Mouse (Mus musculus) heart, postnatal 14 days (tissue): ENCODE results near the gene Myoz1. TPM values are rescaled to one million over a fixed set of nuclear protein-coding genes. Genes with fewer than 3 reads are reported as not detected.
"Not testable (repeated sequence)": the region's sequence is repeated elsewhere in the genome, so short reads cannot be mapped to it uniquely, and the experiment has no call there.

Experiments used
- DNase-seq, 2 experiments: peaks; one replicate each; pipeline ENCODE4 v3.0.0; 2021 to 2022
- intact Hi-C: fragments of 180-260 bp; cut with DNase I; formaldehyde crosslinking; loops from one replicate; pipeline ENCODE4 v1.15.1; 2025
- long read RNA-seq, 2 experiments: library from polyadenylated mRNA; stranded (forward); transcript quantifications; one replicate each; pipeline ENCODE4 v2.0.0; 2021
- total RNA-seq, 2 experiments: library from RNA; stranded (reverse); gene quantifications; 2 replicates each; pipeline ENCODE4 v1.2.3; 2021

The Myoz1 gene
- total RNA-seq, result 1 to 10 TPM in 1 of 2 experiments, under 1 TPM in 1; 0.88 to 1.7 TPM
- long read RNA-seq, experiment 1, partial matches to known transcripts, result 0 of 2 reads
- long read RNA-seq, experiment 1, other reads (novel, unspliced or antisense), result 0 of 2 reads
- long read RNA-seq, experiment 2, partial matches to known transcripts, result 2 of 5 reads
- long read RNA-seq, experiment 2, other reads (novel, unspliced or antisense), result 3 of 5 reads

DNA sequence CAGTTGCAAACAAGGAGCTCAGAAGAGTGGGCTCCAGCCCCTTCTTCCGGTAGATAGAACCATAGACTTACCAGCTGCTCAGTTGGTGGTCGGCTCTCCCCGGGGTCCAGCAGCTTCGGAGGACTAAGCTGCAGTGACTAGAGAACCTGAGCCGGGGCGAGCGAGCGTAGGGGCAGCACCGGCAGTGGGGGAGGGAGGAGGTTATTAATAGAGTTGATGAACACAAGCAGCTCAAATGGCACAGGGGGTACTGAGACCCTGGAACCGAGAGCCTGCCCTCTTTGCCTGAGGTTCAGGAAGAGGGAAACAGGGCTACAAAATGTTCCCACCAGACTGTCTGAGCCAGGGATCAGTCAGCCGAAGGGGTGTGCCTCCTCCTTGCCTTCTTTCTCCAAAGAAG is at the start of gene Myoz1:
Myoz1 (minus strand) TSS at position 180 of the 400 bp plus-strand sequence.
- no peak for DNase-seq
- intact Hi-C loops, result no loop called here

DNA sequence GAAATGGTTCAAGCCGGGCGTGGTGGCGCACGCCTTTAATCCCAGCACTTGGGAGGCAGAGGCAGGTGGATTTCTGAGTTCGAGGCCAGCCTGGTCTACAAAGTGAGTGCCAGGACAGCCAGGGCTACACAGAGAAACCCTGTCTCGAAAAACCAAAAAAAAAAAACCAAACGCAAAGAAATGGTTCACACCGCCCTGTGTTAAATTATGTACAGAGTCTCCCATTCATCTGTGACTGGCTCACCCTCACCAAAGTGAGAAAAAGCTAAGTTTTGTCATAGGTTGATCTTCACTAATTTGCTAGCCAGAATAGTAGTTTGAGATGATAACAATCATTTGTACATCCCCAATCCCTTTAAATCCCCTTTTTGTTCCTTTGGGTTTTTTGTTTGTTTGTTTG is 47.1 kb upstream of the Myoz1 start:
- DNase-seq, intact Hi-C loops: not testable (repeated sequence)

DNA sequence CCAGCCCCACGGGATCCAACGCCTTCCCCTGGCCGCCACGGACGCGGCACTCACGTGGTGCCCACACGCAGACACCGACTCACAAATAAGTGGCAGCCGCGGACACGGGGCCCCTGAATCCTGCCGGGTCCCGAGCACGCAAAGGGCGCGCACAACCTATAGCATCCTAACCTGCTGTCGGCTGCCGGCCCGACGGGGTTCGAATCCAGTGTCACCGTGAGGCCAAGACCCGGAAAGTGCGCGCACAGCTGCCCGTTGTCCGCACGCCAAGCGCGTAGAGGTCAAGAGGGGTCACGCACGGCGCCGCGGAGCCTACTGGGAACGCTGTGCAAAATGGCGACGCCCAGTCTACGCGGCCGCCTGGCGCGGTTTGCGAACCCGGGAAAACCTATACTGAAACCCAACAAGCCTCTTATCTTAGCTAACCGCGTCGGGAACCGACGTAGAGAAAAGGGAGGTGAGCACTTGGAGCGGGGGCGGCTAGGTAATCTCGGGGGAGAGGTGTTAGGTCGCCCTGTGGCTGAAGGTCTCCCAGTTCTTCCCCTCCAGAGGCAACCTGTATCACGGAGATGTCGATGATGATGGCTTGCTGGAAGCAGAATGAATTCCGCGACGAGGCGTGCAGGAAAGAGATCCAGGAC is 46.5 kb upstream of the Myoz1 start, which contains the start of gene Chchd1:
Chchd1 (plus strand) TSS at position 266 of the 641 bp plus-strand sequence.
- intact Hi-C loops, result no loop called here
- peak; percentile 92 to 96 for DNase-seq

DNA sequence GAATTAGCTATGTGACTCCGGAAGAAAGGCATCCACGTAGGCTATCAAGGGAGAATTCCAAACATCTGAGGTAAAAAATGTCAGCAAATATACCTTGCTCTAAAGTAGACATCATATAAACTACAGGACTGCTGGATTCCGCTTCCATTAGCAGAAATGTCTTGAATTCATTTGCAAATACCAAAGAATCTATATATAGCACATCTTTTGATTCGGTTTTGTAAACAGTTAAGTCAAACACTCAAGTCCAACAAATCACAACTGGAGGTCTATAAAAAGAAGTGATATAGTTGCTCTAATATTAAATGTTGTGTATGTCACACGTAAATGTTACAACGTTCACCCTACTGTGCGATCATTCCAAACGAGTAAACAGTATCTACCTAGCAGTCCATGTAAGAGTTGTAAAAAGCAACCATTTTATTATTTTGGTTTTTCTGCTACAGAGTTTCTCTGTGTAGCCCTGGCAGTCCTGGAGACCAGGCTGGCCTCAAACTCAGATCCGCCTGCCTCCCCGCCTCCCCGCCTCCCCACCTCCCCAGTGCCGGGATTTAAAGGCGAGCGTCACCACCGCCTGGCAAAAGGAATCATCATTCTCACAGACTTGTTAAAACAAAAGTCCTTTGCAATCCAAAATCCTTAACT is 45.9 kb upstream of the Myoz1 start:
- intact Hi-C loops, result no loop called here
- DNase-seq, result no peak

DNA sequence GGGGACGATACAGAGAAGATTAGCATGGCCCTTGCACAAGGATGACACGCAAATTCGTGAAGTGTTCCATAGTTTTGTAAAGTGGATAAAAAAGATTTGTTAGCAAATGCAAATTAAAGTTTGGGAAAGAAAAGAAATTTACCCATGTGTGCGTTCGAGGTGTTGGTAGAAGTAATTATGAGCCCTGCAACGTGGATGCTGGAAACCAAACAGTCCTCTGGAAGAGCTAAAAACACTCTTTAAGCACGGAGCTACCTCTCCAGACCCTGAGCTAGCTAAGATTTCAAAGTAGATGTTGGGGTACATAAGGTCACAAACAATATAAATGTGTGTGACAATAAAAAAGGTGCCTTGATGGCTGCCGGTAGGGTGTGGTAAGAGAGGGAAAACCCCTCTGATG is 45.2 kb upstream of the Myoz1 start:
- intact Hi-C loops, result no loop called here
- DNase-seq, result no peak

DNA sequence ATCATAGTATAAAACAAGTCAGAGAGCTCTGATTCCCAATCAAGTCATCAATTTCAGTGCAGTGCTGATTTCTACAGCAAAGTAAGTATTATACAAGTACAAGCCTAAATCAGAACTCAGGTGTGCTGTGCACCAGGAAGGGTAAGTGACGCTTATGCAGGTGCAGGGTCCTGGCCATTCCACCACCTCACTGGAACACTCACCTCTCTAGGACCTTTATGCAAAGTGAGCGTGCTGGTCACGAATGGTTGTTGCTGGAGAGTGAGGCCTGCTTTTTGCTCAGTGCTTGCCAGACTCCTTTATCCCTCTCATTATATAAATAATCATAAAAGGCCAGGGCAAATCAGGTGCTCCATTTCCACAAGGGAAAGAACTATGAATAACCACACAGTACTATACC is 44.0 kb upstream of the Myoz1 start:
- intact Hi-C loops, result no loop called here
- DNase-seq, result no peak

DNA sequence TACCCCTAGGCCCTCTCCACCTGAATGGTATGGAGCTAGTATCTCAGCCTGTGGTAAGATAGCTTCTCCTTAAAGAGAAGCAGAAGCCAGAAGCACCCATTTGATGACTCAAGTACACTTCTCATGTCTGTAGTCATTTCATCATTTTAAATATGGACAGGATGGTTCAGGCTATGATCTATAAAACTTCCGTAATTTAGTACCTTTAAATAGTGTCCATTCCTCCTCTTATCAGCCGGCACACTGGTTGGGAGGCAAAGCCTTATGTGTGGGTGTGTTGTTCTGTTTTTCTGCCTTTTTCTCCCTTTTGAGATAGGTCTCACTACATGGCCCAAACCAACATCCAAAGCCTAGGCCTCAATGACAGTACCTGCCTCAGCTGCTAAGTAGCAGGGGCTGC is 42.2 kb upstream of the Myoz1 start:
- DNase-seq, result no peak
- intact Hi-C loops, result no loop called here

DNA sequence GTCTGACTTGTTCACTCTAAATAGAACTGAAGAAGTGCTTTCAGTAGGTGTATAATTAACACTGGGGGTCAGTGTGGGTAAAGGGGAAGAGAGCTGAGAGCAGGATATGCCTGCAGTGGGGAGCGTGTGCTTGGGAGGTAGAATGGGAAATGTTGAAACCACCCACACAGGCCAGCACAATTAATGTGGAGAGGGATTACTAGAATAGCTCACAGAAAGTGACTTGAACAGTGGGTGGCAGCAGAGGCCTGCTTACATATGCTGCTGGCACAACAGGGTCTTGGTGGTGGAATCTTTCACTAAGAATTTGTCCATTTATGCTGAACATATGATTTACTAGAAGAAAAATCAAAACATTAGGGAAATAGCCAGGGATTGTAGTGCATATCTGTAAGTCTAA is 40.6 kb upstream of the Myoz1 start:
- intact Hi-C loops, result no loop called here
- DNase-seq, result peak; percentile 44 to 62

DNA sequence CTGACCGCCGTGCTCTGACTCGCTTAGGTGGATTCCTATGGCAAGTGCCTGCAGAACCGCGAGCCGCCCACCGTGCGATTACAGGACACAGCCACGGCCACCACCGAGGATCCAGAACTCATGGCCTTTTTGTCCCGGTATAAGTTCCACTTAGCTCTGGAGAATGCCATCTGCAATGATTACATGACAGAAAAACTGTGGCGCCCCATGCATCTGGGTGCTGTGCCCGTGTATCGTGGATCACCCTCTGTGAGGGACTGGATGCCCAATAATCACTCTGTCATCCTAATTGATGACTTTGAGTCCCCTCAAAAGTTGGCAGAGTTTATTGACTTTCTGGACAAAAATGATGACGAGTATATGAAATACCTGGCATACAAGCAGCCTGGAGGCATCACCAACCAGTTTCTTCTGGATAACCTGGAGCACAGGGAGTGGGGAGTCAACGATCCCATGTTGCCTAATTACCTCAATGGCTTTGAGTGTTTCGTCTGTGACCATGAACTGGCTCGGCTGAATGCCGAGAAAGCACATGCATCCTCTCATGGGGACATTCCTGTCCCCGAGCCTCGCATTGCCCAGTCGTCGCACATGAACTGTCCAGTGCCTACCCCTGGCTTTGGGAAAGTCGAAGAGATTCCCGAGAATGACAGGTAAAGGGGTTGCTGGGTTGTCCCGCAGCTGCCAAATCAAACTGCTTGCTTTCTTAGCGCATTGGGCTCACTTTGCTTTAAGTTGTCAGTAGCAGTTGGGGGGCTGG is 39.6 kb upstream of the Myoz1 start:
- intact Hi-C loops, result no loop called here

DNA sequence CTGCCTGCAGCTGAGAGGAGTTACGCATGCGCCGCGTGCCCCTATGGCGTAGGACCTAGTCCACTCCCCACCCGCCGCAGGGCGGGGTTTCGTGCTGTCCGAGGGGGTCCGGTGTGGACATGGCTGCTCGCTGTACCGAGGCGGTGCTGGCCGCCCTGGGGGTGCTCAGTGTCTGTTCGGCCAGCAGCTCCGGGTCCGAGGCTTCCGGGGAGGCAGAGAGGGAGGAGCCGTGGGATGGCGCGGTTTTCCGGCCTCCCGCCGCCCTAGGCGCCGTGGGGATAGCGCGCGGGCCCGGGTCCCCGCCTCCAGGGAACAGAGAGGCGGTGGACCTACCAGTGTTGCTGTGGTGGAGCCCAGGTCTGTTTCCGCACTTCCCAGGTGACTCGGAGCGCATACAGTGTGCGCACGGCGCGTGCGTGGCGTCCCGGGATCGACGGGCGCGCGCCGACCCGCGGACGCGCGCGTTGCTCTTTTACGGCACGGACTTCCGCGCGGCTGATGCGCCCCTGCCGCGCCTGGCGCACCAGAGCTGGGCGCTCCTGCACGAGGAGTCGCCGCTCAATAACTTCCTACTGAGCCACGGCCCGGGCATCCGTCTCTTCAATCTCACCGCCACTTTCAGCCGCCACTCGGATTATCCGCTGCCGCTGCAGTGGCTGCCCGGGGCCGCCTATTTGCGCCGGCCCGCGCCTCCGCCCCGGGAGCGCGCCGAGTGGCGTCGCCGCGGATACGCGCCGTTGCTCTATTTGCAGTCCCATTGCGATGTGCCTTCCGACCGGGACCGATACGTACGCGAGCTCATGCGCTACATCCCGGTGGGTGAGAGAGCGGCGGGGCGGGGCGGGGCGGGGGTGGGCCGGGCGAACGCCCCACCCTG is 38.8 kb upstream of the Myoz1 start, which contains the start of gene Fut11:
Fut11 (plus strand) TSS at position 85 of the 877 bp plus-strand sequence.
- intact Hi-C loops, result no loop called here
- DNase-seq, result peak; percentile 89

More for the DNA sequence above, 39.6 kb upstream of the Myoz1 start:
- peak in 1 of 2 experiments; percentile 37 for DNase-seq

DNA sequence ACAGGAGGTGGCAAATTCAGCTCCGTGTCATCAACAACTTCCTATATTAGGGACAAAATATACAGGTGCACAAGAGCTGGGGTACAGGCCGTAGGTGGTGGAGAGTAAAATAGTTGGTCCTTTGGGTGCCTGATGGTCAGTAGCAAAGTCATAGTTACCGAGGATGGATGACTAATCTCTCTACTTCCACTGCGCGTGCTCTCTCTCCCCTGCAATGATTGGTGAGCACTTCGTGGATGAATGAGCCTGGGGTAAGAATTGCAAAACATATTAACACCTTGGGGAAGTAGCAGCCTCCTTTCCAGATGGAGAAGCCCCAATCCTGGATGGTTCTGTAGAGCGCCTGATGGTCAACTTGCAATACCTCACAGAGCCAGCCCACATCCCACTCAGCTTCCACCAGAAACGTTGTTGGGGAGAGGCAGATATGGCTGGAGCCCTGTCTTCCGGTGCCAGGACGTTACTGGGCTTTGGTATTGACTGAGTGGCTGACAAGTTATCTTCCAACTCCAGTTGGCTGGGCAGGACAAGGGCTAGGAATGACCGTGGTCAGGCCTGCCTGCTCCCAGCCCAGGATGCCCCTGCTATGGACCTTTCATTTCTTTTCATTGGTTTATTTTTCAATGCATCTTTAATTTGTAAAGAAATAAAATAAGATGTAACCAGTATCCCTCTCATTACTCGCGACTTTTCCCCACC is 38.0 kb upstream of the Myoz1 start:
- no peak for DNase-seq
- intact Hi-C loops, result no loop called here

DNA sequence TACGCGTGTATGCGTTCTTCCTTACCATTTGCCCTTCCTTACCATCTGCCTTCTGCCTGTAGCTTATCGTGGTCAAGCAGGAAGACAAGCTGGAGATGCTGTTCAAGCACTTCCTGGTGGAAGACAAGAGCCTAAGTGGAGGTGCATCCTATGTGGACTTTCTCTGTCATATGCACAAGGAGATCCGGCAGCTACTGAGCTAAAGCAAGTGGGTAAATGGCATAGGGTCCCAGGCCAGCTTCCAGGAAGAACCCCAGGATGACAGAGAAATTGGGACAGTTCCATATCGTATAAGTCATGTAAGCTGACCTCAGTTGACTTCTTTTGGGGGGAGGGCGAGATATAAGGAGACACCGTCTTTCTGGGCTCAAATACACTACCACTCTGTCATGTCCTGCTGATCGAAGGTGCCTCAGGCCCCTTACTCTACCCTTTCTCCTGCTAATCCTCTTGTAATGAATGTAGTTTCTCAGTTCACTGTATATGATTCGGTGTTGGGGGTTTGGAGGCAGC is 37.3 kb upstream of the Myoz1 start:
- DNase-seq, result no peak
- intact Hi-C loops, result no loop called here

DNA sequence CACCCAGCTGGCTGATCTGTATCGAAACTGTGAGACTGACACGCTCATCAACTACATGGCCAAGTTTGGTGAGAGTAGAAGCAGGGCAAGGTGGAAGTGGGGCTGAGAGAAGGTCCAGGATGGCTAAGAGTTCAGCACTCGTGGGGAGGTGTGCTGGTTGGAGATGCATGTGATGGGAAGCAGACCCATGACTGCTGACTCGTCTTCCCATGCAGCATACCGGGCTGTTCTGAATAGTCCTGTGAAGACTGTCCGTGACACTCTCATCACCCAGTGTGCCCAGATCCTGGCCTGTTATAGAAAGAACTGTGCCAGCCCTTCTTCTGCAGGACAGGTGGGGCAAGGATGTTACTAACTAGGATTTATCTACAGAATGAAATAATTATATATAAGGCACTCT is 35.4 kb upstream of the Myoz1 start:
- intact Hi-C loops, result no loop called here
- no peak for DNase-seq

DNA sequence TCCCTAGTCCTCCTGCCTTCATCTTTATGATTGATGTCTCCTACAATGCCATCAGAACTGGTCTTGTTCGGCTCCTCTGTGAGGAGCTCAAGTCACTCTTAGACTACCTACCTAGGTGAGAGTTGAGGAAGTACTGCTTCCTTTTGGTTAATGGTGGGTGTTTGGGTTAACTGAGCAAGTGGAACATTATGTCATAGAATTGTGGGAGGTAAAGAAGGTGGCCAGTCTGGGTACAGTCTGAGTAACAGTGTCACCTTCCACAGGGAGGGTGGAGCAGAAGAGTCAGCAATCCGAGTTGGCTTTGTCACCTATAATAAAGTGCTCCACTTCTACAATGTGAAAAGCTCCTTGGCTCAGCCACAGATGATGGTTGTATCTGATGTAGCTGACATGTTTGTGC is 32.7 kb upstream of the Myoz1 start:
- DNase-seq, result no peak
- intact Hi-C loops, result no loop called here

DNA sequence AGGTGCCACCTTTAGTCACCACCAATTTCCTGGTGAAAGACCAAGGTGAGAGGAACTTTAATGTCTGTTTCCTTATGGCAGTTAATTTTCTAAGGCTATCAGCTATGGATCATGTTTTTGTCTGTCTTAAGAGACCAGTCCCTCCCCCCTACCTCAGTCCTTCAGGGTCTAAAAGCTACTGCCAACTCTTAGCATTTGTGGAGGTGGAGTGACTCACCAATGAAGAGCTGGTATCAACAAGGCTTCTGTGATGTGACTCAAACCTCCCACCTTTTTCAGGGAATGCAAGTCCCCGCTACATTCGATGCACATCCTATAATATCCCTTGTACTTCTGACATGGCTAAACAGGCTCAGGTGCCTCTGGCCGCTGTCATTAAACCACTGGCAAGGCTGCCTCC is 30.2 kb upstream of the Myoz1 start:
- DNase-seq, result no peak
- intact Hi-C loops, result no loop called here

DNA sequence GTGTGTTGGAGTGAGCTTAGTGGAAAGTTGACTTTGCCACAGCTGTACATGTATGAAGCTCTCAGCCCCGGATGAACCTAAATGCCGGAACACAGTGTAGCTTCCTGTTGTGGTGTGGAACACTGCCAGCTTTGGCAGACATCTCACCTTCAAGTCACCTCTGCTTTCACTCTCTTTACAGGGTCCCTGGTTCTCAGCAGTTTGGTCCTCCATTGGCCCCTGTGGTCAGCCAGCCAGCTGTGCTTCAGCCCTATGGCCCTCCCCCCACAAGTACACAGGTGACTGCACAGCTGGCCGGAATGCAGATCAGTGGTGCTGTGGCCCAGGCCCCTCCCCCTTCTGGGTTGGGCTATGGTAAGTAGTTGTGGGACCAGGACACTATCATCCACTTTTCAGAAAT is 26.2 kb upstream of the Myoz1 start:
- DNase-seq, result peak in 1 of 2 experiments; percentile 48
- intact Hi-C loops, result no loop called here

DNA sequence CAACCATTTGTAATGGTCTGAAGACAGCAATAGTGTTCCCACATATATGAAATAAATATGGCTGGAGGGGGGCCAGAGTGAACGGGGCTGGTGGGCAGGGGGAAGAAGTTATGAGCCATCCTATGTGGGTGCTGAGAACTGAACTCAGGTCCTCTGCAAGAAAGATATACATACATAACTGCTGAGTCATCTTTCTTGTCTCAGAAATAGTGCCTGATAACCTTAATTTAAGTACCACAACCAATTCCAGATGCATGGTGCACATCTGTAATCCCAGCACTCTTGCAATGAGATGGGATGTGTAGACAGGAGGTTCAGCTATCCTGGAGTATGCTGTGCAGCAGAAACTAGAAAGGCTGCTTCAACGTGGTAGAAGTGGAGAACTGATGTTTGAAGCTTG is 25.4 kb upstream of the Myoz1 start:
- intact Hi-C loops, result no loop called here
- DNase-seq, result no peak

DNA sequence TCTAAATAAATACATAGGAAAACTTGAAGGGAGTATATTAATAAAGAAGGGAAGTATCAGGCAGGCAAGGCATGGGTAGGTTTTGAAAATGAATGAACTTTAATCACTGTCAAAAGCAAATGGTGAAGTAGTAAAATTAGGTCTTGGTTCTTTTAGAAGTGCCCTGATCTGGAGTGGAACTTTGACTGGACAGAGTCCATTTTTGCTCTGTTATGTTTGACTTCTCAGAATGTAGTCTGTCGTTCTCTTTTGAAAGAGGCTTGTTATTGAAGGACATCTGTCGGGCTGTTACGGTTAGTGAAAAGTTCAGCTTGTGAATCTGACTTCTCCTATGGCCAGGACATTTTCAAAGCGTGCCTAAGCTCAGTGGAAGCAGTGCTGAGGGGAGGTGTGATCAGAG is 21.6 kb upstream of the Myoz1 start:
- intact Hi-C loops, result no loop called here
- DNase-seq, result no peak

DNA sequence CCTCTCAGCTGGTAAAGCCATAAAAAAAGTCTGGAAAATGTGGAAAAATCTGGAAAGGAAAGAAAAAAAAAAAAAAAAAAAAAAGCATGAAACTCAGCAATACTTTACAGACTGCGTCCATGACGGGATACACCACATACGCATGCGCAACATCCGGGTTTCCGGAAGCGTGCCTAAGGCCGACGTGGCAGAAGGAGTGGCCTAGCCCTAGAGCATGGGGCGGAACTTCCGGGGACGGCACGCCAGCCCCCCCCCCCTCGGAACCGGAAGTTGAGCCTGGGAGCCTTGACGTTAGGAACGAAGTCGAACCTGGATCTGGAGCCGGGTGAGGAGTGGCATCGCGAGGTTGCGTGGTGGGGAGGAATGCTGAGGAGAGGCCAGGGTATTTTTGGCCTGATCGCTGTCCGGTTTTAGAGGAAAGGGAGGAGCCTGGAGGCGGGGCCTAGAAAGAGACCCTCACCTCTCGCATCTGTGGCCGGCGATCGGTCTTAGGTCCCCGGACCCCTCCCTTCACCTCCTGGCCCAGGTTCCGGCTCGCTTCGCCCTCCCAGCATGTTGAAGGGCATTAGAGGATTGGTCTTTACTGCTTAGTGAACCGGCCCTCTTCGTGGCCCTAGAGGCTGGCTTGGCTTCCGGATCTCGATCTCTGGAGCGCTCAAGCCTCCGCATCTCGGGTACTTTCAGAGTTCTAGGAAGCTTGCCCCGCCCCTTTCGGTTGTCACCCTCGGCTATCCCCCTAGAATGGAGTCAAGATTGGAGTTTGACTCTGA is 17.9 kb upstream of the Myoz1 start, which contains the start of gene Sec24c:
Sec24c (plus strand) TSS at position 245 of the 770 bp plus-strand sequence.
- intact Hi-C loops, result no loop called here

More for the DNA sequence above, 17.9 kb upstream of the Myoz1 start, which contains the start of gene Sec24c:
- peak; percentile 98 to 99 for DNase-seq
